Mouse (Mus musculus) olfactory bulb, adult 2 months (tissue): ENCODE results near the gene Sf3b5.

Source experiments
- CTCF ChIP-seq: fragments of 200-500 bp; IDR thresholded peaks from 2 replicates; pipeline ENCODE4 v1.5.1; 2012; ENCODE audit warnings: low read depth, mild to moderate bottlenecking, low read length, moderate library complexity; ENCODE audit not compliant: insufficient read depth
- POLR2A ChIP-seq: fragments of 200-500 bp; IDR thresholded peaks from 2 replicates; pipeline ENCODE4 v1.6.1; 2012; ENCODE audit warnings: mild to moderate bottlenecking, low read depth, low read length, moderate library complexity; ENCODE audit not compliant: insufficient read depth

GRCm38 (mm10) chr10:12963362-12964147, 41.6 kb upstream of the Sf3b5 start:
- TF ChIP-seq CTCF: no peak
- no peak for TF ChIP-seq POLR2A
